Mouse (Mus musculus) c-Kit-positive CD71-positive TER-119-positive erythroid progenitor cells, embryonic 14.5 days (primary cell): ENCODE data around the gene Xpot.

Experiments
- DNase-seq: peaks from one replicate; pipeline ENCODE4 v3.0.0-alpha.2; 2013; ENCODE audit warnings: low spot score

Gene Xpot

GRCm38 (mm10) chr10:121622431-121622830 is 3.7 kb downstream of the Xpot start:
- no peak for DNase-seq

DNA sequence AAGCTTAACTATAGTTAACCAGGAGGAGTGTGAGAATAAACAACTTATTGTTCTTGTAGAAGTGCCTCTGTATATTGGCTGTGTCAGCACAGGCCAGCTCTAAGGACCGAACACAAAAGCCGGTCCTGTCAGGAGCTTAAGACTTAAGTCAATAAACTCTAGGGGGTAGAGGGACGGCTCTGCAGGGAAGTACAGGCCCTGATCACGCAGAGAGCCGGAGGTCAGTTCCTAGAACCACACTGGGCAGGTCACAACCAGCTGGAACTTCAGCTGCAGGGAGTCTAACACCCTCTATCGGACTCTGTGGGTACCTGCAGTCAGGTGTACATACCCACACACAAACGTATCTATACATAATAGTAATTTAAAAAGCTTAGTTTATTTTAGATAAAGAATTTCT is 10.2 kb downstream of the Xpot start:
- no peak for DNase-seq

- no peak for DNase-seq
Observed at GRCm38 (mm10) chr10:121615146-121615870, 10.8 kb downstream of the Xpot start.

DNA sequence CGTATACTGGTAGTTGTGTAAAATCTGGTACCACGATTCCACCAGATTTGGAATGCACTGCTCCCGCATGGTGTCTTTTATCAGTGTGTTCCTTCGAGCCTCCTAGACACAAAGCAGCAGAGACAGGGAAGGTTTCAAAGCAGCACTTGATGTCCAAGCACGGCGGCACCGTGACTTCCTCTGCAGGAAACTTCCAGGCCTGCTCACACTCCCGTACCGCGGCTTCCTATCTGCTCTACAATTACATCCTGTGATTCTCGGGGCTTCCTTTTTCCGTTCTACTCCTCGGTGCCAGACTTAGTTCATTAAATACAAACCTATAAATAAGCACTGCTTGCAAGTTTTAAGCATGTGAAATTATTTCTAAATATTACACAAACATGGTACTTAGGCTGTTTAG is 12.6 kb downstream of the Xpot start:
- DNase-seq, result no peak

DNA sequence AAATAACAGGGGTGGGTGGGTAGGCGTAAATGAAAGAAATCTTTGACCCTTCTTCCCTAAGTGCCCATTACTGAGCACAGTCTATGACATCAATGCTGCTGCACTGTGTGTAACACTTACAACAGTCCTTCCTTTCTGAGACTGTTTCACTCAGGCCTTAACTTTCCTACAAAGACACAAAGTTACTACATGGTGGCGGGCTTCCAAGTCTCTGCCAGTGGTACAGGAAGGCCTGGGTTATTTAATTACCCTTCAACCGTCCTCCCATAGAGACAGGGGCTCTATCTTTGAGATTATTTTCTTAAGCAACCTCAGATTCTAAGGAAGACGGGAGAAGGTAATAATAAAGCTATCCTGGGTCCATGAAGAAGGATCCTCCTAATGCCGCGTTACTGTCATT is 13.7 kb downstream of the Xpot start:
- no peak for DNase-seq

- no peak for DNase-seq
Observed at GRCm38 (mm10) chr10:121611587-121611986, 14.5 kb downstream of the Xpot start.

GRCm38 (mm10) chr10:121608177-121608576 is 18.0 kb downstream of the Xpot start:
- no peak for DNase-seq

GRCm38 (mm10) chr10:121604632-121605344 is 21.3 kb downstream of the Xpot start:
- no peak for DNase-seq

DNA sequence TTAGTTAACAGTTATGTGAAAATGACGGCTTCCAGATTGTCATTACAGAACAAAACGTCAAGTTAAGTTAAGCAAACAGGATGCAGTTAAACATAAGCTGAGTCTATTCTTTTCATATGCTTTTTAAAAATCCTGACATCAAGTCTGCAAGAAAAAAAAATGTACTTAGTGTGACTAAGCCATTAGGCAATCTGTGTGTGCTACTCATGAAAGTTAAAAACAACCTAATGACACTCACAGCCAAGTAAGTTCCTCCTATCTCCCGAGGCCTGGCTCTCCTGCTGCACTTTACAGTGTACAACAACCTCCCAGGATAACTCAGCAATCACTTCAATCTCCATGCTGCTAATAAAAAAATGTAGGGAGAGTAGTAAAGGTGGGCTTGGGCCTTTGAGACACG is 22.6 kb downstream of the Xpot start:
- DNase-seq, result no peak

GRCm38 (mm10) chr10:121601272-121601671 is 24.9 kb downstream of the Xpot start:
- DNase-seq, result no peak

DNA sequence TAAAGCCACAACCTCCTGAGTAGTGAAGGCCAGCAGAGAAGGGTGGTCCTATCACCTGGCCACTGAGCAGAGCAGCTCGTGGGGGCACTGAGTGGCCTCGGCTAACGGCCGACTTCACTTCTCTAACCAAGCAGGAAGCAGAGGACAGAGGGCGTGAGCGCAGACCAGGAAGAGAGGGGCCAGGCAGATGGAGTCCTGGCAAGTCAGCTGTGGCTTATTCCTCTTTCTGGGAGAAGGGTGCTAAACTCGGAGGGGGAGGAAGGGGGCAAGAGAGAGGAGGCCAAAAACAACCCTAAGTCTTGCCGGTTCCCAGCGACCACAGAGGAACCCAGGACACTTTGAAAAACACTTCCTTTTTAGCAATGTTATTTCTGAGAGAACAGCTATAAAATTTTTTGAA is 29.6 kb downstream of the Xpot start:
- no peak for DNase-seq

- no peak for DNase-seq
Observed at GRCm38 (mm10) chr10:121591106-121591505, 35.0 kb downstream of the Xpot start.

GRCm38 (mm10) chr10:121587371-121587840 is 38.7 kb downstream of the Xpot start:
- no peak for DNase-seq

DNA sequence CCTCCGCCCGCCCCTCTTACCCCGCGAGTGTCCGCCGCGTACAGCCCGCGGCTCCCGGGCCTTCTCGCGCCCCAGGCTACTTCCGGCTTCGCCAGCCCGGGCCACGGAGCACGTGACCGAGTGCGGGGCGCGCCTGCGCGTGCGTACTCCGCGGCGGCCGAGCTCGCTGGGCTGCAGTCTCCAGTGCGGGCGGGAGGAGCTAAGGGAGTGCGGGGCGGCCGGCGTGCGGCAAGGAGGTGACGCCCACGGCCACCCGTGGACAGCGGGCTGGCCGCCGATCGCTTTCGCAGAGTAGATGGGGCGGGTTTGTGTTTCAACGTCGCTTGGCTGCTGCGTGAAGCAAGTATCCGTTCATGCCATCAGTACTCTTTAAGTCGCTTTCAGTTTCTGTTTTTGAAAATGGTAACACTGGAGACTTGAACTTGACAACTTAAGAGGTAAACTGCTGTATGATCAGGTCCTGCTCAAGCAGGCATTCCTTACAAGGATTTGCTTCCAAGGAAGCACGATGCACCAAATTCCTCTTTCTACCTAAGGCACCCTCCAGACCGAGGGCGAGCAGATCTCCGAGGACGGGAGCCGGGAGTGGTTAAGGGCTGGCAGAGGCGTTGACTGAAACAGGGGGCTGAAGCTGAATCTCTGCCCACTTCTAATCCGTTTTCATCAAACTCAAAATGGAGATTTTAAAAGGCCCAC is 39.3 kb downstream of the Xpot start, which contains the start of gene Tbk1:
Tbk1 (minus strand) TSS at position 113 of the 696 bp plus-strand sequence.
- peak; percentile 81 for DNase-seq

DNA sequence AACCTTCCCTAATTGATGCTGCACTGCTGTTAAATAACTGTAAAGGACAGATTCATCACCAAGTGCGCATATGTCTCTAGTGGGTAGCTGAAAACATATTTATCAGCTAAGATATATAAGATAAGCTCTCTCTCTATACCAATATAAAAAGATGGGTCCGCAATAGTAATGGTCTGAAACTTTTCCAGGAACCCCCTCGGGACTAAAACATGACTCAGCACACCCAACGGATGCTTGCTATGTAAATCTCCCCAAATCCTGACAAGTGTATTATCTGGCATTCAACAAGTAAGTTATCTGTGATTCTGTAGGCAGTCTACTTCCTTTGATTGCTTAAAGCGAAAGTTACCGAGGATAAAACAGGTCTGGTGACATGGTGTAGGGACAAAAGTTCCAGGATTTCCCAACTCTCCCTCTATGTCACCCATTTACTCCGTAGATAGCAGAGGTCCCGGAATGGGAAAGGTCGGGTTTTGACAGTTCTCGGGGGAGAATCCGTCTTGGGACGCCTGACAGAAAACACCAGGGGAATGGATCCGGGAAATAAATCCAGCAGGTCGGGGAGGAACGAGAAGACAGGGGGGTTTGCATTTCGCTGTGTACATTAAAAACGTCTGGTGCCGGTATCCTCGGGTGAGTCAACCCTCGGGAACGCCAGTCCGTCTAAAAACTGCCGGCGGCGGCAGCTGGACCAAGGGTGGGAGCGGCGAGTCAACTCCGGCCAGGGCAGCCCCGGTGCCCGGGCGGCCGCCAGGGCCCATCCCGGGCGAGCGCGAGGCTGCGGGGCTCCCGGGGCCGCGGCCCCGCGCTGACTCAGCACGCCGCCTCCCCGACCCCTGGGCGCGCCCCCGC is 40.1 kb downstream of the Xpot start:
- DNase-seq, result peak; percentile 40

DNA sequence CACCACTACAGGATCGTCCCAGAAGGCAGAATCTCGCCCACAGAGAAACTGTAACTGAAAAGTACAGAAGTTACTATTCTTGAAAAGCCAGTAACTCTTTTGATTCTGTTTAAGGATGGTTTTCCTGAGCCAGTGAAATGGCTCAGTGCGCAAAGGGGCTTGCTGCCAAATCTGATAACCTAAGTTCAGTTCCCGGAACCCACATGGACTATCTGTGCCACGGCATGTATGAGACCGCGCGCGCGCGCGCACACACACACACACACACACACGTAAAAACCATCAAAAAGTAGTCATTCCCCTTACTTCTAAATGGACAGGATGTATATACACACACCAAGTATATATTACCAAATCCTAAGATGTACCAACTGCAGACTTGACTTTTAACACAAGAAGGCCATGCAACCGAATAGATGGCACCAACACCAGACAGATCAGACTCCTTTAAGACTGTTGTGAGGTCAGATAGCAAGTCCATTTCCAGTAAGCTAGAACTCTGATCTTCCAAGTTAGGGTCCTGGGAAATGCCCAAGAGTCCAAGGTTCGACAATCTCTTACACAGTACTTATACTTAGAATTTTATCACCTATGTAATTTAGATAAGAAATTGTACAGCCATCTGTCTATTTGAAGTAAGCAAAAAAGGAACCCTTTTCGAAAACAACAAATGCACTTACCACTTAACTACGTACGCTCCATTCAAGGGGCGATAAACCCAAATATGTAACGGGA is 40.9 kb downstream of the Xpot start:
- DNase-seq, result peak; percentile 13

GRCm38 (mm10) chr10:121584033-121584432 is 42.1 kb downstream of the Xpot start:
- DNase-seq, result no peak

DNA sequence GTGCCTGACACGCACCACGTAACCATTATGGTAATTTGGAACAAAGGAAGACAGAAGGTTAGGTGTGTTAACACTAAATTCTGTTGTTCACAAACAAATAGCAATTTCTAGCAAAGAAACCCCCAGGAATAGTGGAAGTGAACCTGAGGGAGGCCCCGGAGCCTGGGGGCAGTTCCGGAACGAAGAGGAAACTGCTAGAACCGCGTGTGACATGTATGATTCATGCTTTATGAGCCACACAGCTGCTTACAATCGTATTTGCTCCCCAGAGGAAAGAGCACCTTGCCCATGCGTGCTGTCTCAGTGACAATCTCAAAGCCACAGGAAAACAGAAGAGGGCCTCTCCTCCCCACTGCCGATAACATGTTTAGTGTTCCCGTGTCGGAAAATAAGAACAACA is 43.1 kb downstream of the Xpot start:
- DNase-seq, result no peak

DNA sequence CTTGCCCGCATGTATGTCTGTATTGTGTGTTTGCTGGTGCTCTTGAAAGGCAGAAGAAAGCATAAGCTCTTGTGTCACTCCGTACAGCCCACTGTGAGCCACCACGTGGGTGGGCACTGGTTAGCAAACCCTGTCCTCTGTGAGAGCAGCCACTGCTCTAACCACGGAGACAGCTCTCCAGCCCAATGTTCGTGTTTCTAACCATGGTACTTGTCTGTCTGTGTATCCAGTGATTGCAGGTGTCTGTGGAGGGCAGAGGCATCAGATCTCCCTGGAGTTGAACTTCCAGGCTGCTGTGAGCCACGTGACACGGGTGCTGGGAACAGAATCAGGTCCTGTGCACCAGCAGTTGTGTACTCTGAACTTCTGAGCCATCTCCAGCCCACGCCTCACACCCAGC is 43.8 kb downstream of the Xpot start:
- no peak for DNase-seq

DNA sequence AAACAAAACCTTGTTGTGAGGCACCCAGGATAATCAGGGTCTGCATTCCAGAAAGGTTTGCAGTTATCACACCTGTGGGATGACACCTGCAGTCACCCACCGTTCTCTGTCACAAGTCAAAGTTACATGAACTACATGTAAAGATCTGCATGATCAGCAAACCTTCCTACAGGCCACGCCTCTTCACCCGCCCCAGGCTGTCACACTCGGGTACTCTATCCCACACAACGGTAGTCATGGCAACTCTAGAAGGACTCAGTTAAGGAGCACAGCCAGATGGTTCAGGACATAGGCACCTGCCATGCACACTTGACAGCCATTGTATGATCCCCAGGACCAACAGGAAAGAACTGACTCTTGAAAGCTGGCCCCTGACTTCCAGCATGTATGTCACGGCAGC is 44.7 kb downstream of the Xpot start:
- no peak for DNase-seq

DNA sequence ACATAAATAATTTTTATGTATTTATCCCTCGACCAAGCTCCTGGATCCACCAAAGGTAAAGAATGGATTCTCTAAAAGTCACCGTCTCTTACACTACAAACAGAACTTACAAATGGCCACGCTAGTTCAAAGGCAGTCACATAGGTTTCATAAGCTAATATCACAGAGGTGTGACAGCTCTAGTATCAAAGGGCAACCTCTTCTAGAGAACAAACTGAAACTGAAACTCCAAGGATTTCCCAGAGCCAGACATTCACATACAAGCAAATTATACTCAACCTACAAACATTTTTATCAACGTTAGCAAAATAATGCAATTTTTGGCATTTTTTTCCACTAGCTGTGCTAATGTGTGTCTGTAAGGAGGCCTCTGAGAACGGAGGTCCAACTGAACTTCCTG is 45.8 kb downstream of the Xpot start:
- DNase-seq, result no peak
